Mouse (Mus musculus): Measurements from ENCODE around the gene Afm. TPM values are rescaled to one million over a fixed set of nuclear protein-coding genes. Genes with fewer than 3 reads are reported as not detected.

Gene Afm
- not detected in 2 replicates for polyA plus RNA-seq (2012; ENCODE audit: insufficient read depth, insufficient read length, low replicate concordance, missing spikeins)

- Histone ChIP-seq H3K4me3 (ENCODE audit: insufficient read depth, low read depth, low read length) (no peak within 1 kb of the TSS), H3K4me1 (ENCODE audit: control insufficient read depth, insufficient read depth, low read length) (no peaks in the 10 kb centered on the region), H3K27ac (ENCODE audit: insufficient read depth, low read depth, low read length) (no peak within 1 kb of the TSS)
- WGBS, result 89% methylated on average over 6 of the region's 6 CpGs
- TF ChIP-seq CTCF (IDR thresholded peaks at IDR 0.05; ENCODE audit: insufficient read depth, low read depth, low read length) (no peak), POLR2A (IDR thresholded peaks at IDR 0.05; ENCODE audit: insufficient read depth, low read depth, low read length) (no peak)
Observed at GRCm38 (mm10) chr5:90518356-90519100, at the start of gene Afm. Gene Afm (plus strand): TSS chr5:90518932.

- Histone ChIP-seq H3K4me1 (ENCODE audit: control insufficient read depth, insufficient read depth, low read length) (no peaks in the 10 kb centered on the region), H3K4me3 (ENCODE audit: insufficient read depth, low read depth, low read length) (no peak overlapping the region), H3K27ac (ENCODE audit: insufficient read depth, low read depth, low read length) (no peak overlapping the region)
- TF ChIP-seq POLR2A (IDR thresholded peaks at IDR 0.05; ENCODE audit: insufficient read depth, low read depth, low read length) (no peak), CTCF (IDR thresholded peaks at IDR 0.05; ENCODE audit: insufficient read depth, low read depth, low read length) (no peak)
- 87% methylated on average over 3 of the region's 3 CpGs for WGBS
Observed at GRCm38 (mm10) chr5:90470836-90471235, 47.9 kb upstream of the Afm start.

- Histone ChIP-seq H3K27ac (ENCODE audit: insufficient read depth, low read depth, low read length) (no peak overlapping the region), H3K4me1 (ENCODE audit: control insufficient read depth, insufficient read depth, low read length) (no peaks in the 10 kb centered on the region), H3K4me3 (ENCODE audit: insufficient read depth, low read depth, low read length) (no peak overlapping the region)
- TF ChIP-seq CTCF (IDR thresholded peaks at IDR 0.05; ENCODE audit: insufficient read depth, low read depth, low read length) (no peak), POLR2A (IDR thresholded peaks at IDR 0.05; ENCODE audit: insufficient read depth, low read depth, low read length) (no peak)
- WGBS, result 95% methylated on average over 4 of the region's 4 CpGs
Observed at GRCm38 (mm10) chr5:90473902-90474301, 44.8 kb upstream of the Afm start.

GRCm38 (mm10) chr5:90474369-90474768, 44.4 kb upstream of the Afm start:
- WGBS, result 93% methylated on average over 5 of the region's 5 CpGs
- no peaks in the 10 kb centered on the region for H3K4me1 ChIP-seq (ENCODE audit: control insufficient read depth, insufficient read depth, low read length)
- no peak for TF ChIP-seq POLR2A (IDR thresholded peaks at IDR 0.05; ENCODE audit: insufficient read depth, low read depth, low read length)
- no peak for TF ChIP-seq CTCF (IDR thresholded peaks at IDR 0.05; ENCODE audit: insufficient read depth, low read depth, low read length)
- H3K4me3 ChIP-seq (ENCODE audit: insufficient read depth, low read depth, low read length), result no peak overlapping the region
- H3K27ac ChIP-seq (ENCODE audit: insufficient read depth, low read depth, low read length), result no peak overlapping the region

- WGBS, result 97% methylated on average over 3 of the region's 3 CpGs
- H3K27ac ChIP-seq (ENCODE audit: insufficient read depth, low read depth, low read length), result no peak overlapping the region
- H3K4me1 ChIP-seq (ENCODE audit: control insufficient read depth, insufficient read depth, low read length), result no peaks in the 10 kb centered on the region
- no peak for TF ChIP-seq CTCF (IDR thresholded peaks at IDR 0.05; ENCODE audit: insufficient read depth, low read depth, low read length)
- TF ChIP-seq POLR2A (IDR thresholded peaks at IDR 0.05; ENCODE audit: insufficient read depth, low read depth, low read length), result no peak
- H3K4me3 ChIP-seq (ENCODE audit: insufficient read depth, low read depth, low read length), result no peak overlapping the region
Observed at GRCm38 (mm10) chr5:90476741-90477140, 42.0 kb upstream of the Afm start.

- TF ChIP-seq CTCF (IDR thresholded peaks at IDR 0.05; ENCODE audit: insufficient read depth, low read depth, low read length) (no peak), POLR2A (IDR thresholded peaks at IDR 0.05; ENCODE audit: insufficient read depth, low read depth, low read length) (no peak)
- Histone ChIP-seq H3K27ac (ENCODE audit: insufficient read depth, low read depth, low read length) (no peak overlapping the region), H3K4me1 (ENCODE audit: control insufficient read depth, insufficient read depth, low read length) (no peaks in the 10 kb centered on the region), H3K4me3 (ENCODE audit: insufficient read depth, low read depth, low read length) (no peak overlapping the region)
- WGBS, result 79% methylated on average over 7 of the region's 7 CpGs
Observed at GRCm38 (mm10) chr5:90477308-90478140, 41.2 kb upstream of the Afm start.

GRCm38 (mm10) chr5:90478886-90479285, 39.8 kb upstream of the Afm start:
- WGBS, result 83% methylated on average over 1 of the region's 1 CpGs
- Histone ChIP-seq H3K4me1 (ENCODE audit: control insufficient read depth, insufficient read depth, low read length) (no peaks in the 10 kb centered on the region), H3K27ac (ENCODE audit: insufficient read depth, low read depth, low read length) (no peak overlapping the region), H3K4me3 (ENCODE audit: insufficient read depth, low read depth, low read length) (no peak overlapping the region)
- TF ChIP-seq POLR2A (IDR thresholded peaks at IDR 0.05; ENCODE audit: insufficient read depth, low read depth, low read length) (no peak), CTCF (IDR thresholded peaks at IDR 0.05; ENCODE audit: insufficient read depth, low read depth, low read length) (no peak)

GRCm38 (mm10) chr5:90485597-90485996, 33.1 kb upstream of the Afm start:
- H3K4me1 ChIP-seq (ENCODE audit: control insufficient read depth, insufficient read depth, low read length), result no peaks in the 10 kb centered on the region
- no peak overlapping the region for H3K27ac ChIP-seq (ENCODE audit: insufficient read depth, low read depth, low read length)
- no peak overlapping the region for H3K4me3 ChIP-seq (ENCODE audit: insufficient read depth, low read depth, low read length)
- 96% methylated on average over 7 of the region's 7 CpGs for WGBS
- TF ChIP-seq POLR2A (IDR thresholded peaks at IDR 0.05; ENCODE audit: insufficient read depth, low read depth, low read length), result no peak
- no peak for TF ChIP-seq CTCF (IDR thresholded peaks at IDR 0.05; ENCODE audit: insufficient read depth, low read depth, low read length)

GRCm38 (mm10) chr5:90488323-90488722, 30.4 kb upstream of the Afm start:
- 90% methylated on average over 7 of the region's 7 CpGs for WGBS
- Histone ChIP-seq H3K4me3 (ENCODE audit: insufficient read depth, low read depth, low read length) (no peak overlapping the region), H3K4me1 (ENCODE audit: control insufficient read depth, insufficient read depth, low read length) (no peaks in the 10 kb centered on the region), H3K27ac (ENCODE audit: insufficient read depth, low read depth, low read length) (no peak overlapping the region)
- TF ChIP-seq CTCF (IDR thresholded peaks at IDR 0.05; ENCODE audit: insufficient read depth, low read depth, low read length) (no peak), POLR2A (IDR thresholded peaks at IDR 0.05; ENCODE audit: insufficient read depth, low read depth, low read length) (no peak)

Data from olfactory bulb, adult 2 months (tissue).